Comparison of ENCODE assay signal across 10 mouse cellular contexts in genomic region chr14:115467960-115468359, GRCm38 (mm10).
DNase-seq lines count a peak whose midpoint lies in the region; ATAC-seq and TF ChIP-seq lines count a peak whose summit lies in the region.
"Had no signal": no experiment of that assay in that cellular context is flagged by ENCODE, and none has a peak within 500 bp of the region (broad histone marks: within the 10 kb centered on the region; RNA-seq: fewer than 3 reads in every experiment).

No protein-coding gene starts in this region.

- no peak overlapping the region for H3K9ac ChIP-seq in midbrain, embryonic 14.5 days (replicated peaks; ENCODE audit: low read length)
- no peak overlapping the region for H3K9ac ChIP-seq in midbrain, embryonic 16.5 days (ENCODE audit: low read depth, low read length)
- no peak overlapping the region for H3K9ac ChIP-seq in neural tube, embryonic 14.5 days (replicated peaks; ENCODE audit: low read depth, low read length)
- H3K9ac ChIP-seq in kidney, embryonic 16.5 days (replicated peaks; ENCODE audit: low read length): no peak overlapping the region
- H3K9ac ChIP-seq: heart, embryonic 13.5 days; liver, embryonic 15.5 days had no signal

- intact Hi-C loops in gastrocnemius, postnatal 14 days (cut with DNase I; ENCODE audit: low total_unique reads): no loop called here

- no peak overlapping the region for H3K4me2 ChIP-seq in midbrain, embryonic 14.5 days (ENCODE audit: low read length)
- no peak overlapping the region for H3K4me2 ChIP-seq in midbrain, embryonic 16.5 days (ENCODE audit: low read length)
- no peak overlapping the region for H3K4me2 ChIP-seq in neural tube, embryonic 14.5 days (ENCODE audit: low read depth, low read length)
- H3K4me2 ChIP-seq in kidney, embryonic 16.5 days (replicated peaks; ENCODE audit: low read depth, low read length): no peak overlapping the region
- H3K4me2 ChIP-seq: heart, embryonic 13.5 days; liver, embryonic 15.5 days had no signal

- no peaks in the 10 kb centered on the region for H3K36me3 ChIP-seq in midbrain, embryonic 14.5 days (ENCODE audit: control insufficient read depth, insufficient read depth, low read length)
- H3K36me3 ChIP-seq in midbrain, embryonic 16.5 days (ENCODE audit: control insufficient read depth, insufficient read depth, low read length): no peaks in the 10 kb centered on the region
- no peaks in the 10 kb centered on the region for H3K36me3 ChIP-seq in neural tube, embryonic 14.5 days (ENCODE audit: control insufficient read depth, insufficient read depth, low read length)
- H3K36me3 ChIP-seq in kidney, embryonic 16.5 days (ENCODE audit: insufficient read depth, low read length): no peaks in the 10 kb centered on the region
- H3K36me3 ChIP-seq: heart, embryonic 13.5 days; liver, embryonic 15.5 days had no signal

- WGBS in midbrain, embryonic 14.5 days: 63% methylated on average over 5 of the region's 5 CpGs
- WGBS in midbrain, embryonic 16.5 days: 62% methylated on average over 5 of the region's 5 CpGs
- WGBS in neural tube, embryonic 14.5 days: 37% methylated on average over 5 of the region's 5 CpGs
- WGBS in kidney, embryonic 16.5 days: 52% methylated on average over 5 of the region's 5 CpGs

- no peak overlapping the region for H3K4me3 ChIP-seq in midbrain, embryonic 14.5 days (replicated peaks; ENCODE audit: low read depth, low read length)
- H3K4me3 ChIP-seq in midbrain, embryonic 16.5 days (ENCODE audit: low read depth, low read length): no peak overlapping the region
- H3K4me3 ChIP-seq in cortical plate, adult 2 months (ENCODE audit: insufficient read depth, low read length): no peak overlapping the region
- no peak overlapping the region for H3K4me3 ChIP-seq in neural tube, embryonic 14.5 days (ENCODE audit: low read depth, low read length)
- no peak overlapping the region for H3K4me3 ChIP-seq in kidney, embryonic 16.5 days (ENCODE audit: low read length)
- H3K4me3 ChIP-seq: heart, embryonic 13.5 days; liver, embryonic 15.5 days had no signal

- H3K27me3 ChIP-seq in midbrain, embryonic 14.5 days (ENCODE audit: control insufficient read depth, insufficient read depth, low read length): no peaks in the 10 kb centered on the region
- H3K27me3 ChIP-seq in midbrain, embryonic 16.5 days (ENCODE audit: control insufficient read depth, insufficient read depth, low read depth, low read length): no peaks in the 10 kb centered on the region
- H3K27me3 ChIP-seq in neural tube, embryonic 14.5 days (ENCODE audit: control insufficient read depth, insufficient read depth, low read length): no peaks in the 10 kb centered on the region
- no peaks in the 10 kb centered on the region for H3K27me3 ChIP-seq in kidney, embryonic 16.5 days (ENCODE audit: insufficient read depth, low read length)
- H3K27me3 ChIP-seq: heart, embryonic 13.5 days; liver, embryonic 15.5 days had no signal

- no peak for DNase-seq in frontal cortex, postnatal 25 days (ENCODE audit: low spot score in 2 of 2)
- DNase-seq in midbrain, embryonic 14.5 days: peak; percentile 71
- DNase-seq in gastrocnemius, postnatal 14 days: no peak

- 0 out of 2 replicates have a peak, but pooled peaks have one; percentile 30 for TF ChIP-seq CTCF in cortical plate, adult 2 months (IDR thresholded peaks at IDR 0.05; ENCODE audit: extremely low read depth, insufficient read depth, low read length)

- H3K9me3 ChIP-seq in midbrain, embryonic 14.5 days (ENCODE audit: control insufficient read depth, low read length): no peaks in the 10 kb centered on the region
- no peaks in the 10 kb centered on the region for H3K9me3 ChIP-seq in midbrain, embryonic 16.5 days (replicated peaks; ENCODE audit: control insufficient read depth, low read length, poor library complexity, severe bottlenecking)
- H3K9me3 ChIP-seq in neural tube, embryonic 14.5 days (ENCODE audit: control insufficient read depth, low read length): no peaks in the 10 kb centered on the region
- no peaks in the 10 kb centered on the region for H3K9me3 ChIP-seq in kidney, embryonic 16.5 days (ENCODE audit: low read length)
- H3K9me3 ChIP-seq: heart, embryonic 13.5 days; liver, embryonic 15.5 days had no signal

- no peak for TF ChIP-seq POLR2A in cortical plate, adult 2 months (IDR thresholded peaks at IDR 0.05; ENCODE audit: extremely low read depth, insufficient read depth, low read length)

- peak; percentile 57; the same call in 1 of the 2 replicates for ATAC-seq in frontal cortex, adult (ENCODE audit: low TSS enrichment)
- no peak for ATAC-seq in midbrain, embryonic 14.5 days (ENCODE audit: low FRiP score, low TSS enrichment)
- no peak for ATAC-seq in midbrain, embryonic 16.5 days
- ATAC-seq in neural tube, embryonic 14.5 days (ENCODE audit: low read depth): peak; percentile 61; the same call in 1 of the 2 replicates
- no peak; the same call in 1 of the 2 replicates for ATAC-seq in kidney, embryonic 16.5 days (ENCODE audit: low FRiP score, low TSS enrichment)

- no peaks in the 10 kb centered on the region for H3K4me1 ChIP-seq in midbrain, embryonic 14.5 days (ENCODE audit: control insufficient read depth, insufficient read depth, low read length)
- no peaks in the 10 kb centered on the region for H3K4me1 ChIP-seq in midbrain, embryonic 16.5 days (ENCODE audit: control insufficient read depth, insufficient read depth, low read length)
- no peaks in the 10 kb centered on the region for H3K4me1 ChIP-seq in cortical plate, adult 2 months (ENCODE audit: control insufficient read depth, insufficient read depth, low read length)
- H3K4me1 ChIP-seq in neural tube, embryonic 14.5 days (ENCODE audit: control insufficient read depth, insufficient read depth, low read length): no peaks in the 10 kb centered on the region
- no peaks in the 10 kb centered on the region for H3K4me1 ChIP-seq in kidney, embryonic 16.5 days (ENCODE audit: insufficient read depth, low read length)
- H3K4me1 ChIP-seq: liver, embryonic 15.5 days had no signal

- H3K27ac ChIP-seq in midbrain, embryonic 14.5 days (replicated peaks; ENCODE audit: low read depth, low read length): no peak overlapping the region
- H3K27ac ChIP-seq in midbrain, embryonic 16.5 days (ENCODE audit: low read length): no peak overlapping the region
- H3K27ac ChIP-seq in cortical plate, adult 2 months (ENCODE audit: insufficient read depth, low read length): no peak overlapping the region
- no peak overlapping the region for H3K27ac ChIP-seq in neural tube, embryonic 14.5 days (ENCODE audit: low read depth, low read length)
- H3K27ac ChIP-seq in kidney, embryonic 16.5 days (ENCODE audit: low read length): no peak overlapping the region
- H3K27ac ChIP-seq: heart, embryonic 13.5 days; liver, embryonic 15.5 days had no signal

Comparison
In these comparisons a context has a peak if more than half of its experiments do, and no peak if none do; other contexts are left out.
1. ATAC-seq: peak in frontal cortex, adult (single experiment) and neural tube, embryonic 14.5 days (single experiment); none in midbrain, embryonic 14.5 days (single experiment), midbrain, embryonic 16.5 days (single experiment) and kidney, embryonic 16.5 days (single experiment).